Mouse (Mus musculus) embryonic facial prominence, embryonic 13.5 days (tissue): ENCODE data around the gene Parp11. TPM values are rescaled to one million over a fixed set of nuclear protein-coding genes. Genes with fewer than 3 reads are reported as not detected.

Experiments
- ATAC-seq: fragments of 200-750 bp; cut with Nextera tagmentation; 2 replicates; pipeline ENCODE4 v1.8.0; 2017; ENCODE audit warnings: low read depth; ENCODE audit not compliant: insufficient number of reproducible peaks, insufficient read depth, low FRiP score, low TSS enrichment
- H3K27ac ChIP-seq: fragments of 300-500 bp; sonication (generic); 2 replicates; pipeline ENCODE4 v1.5.1; 2015; ENCODE audit warnings: moderate library complexity, mild to moderate bottlenecking, inconsistent platforms
- H3K27me3 ChIP-seq: fragments of 300-500 bp; sonication (generic); 2 replicates; pipeline ENCODE4 v1.6.1; 2015; ENCODE audit warnings: mild to moderate bottlenecking, inconsistent platforms
- H3K36me3 ChIP-seq: fragments of 300-500 bp; sonication (generic); 2 replicates; pipeline ENCODE4 v1.6.1; 2015; ENCODE audit warnings: mild to moderate bottlenecking, inconsistent platforms
- H3K4me1 ChIP-seq: fragments of 300-500 bp; sonication (generic); 2 replicates; pipeline ENCODE4 v1.6.1; 2015; ENCODE audit warnings: inconsistent platforms
- H3K4me2 ChIP-seq: fragments of 300-500 bp; sonication (generic); 2 replicates; pipeline ENCODE4 v1.6.1; 2015; ENCODE audit warnings: moderate library complexity, mild to moderate bottlenecking, inconsistent platforms
- H3K4me3 ChIP-seq: fragments of 300-500 bp; sonication (generic); 2 replicates; pipeline ENCODE4 v1.5.1; 2015; ENCODE audit warnings: mild to moderate bottlenecking, inconsistent platforms
- H3K9ac ChIP-seq: fragments of 300-500 bp; sonication (generic); 2 replicates; pipeline ENCODE4 v1.6.1; 2015; ENCODE audit warnings: mild to moderate bottlenecking, inconsistent platforms
- H3K9me3 ChIP-seq: fragments of 300-500 bp; sonication (generic); 2 replicates; pipeline ENCODE4 v1.6.1; 2016; ENCODE audit warnings: inconsistent platforms
- WGBS: fragments of 180-500 bp; shearing (Covaris S2); methylation state at CpG from one replicate; pipeline ENCODE4 v1.1.7; 2015; ENCODE audit warnings: mixed read lengths; 5-methylcytosine and 5-hydroxymethylcytosine counted together
- polyA plus RNA-seq: library from polyadenylated mRNA; unstranded; fragments of >200 nt; fragmentation: Nextera tagmentation; extraction: Ambion mirVana; gene quantifications from 2 replicates; pipeline ENCODE4 v1.2.1, GENCODE M21; 2015

Gene Parp11
- polyA plus RNA-seq, 1 experiment from 2014 or later = 32.3 TPM

DNA sequence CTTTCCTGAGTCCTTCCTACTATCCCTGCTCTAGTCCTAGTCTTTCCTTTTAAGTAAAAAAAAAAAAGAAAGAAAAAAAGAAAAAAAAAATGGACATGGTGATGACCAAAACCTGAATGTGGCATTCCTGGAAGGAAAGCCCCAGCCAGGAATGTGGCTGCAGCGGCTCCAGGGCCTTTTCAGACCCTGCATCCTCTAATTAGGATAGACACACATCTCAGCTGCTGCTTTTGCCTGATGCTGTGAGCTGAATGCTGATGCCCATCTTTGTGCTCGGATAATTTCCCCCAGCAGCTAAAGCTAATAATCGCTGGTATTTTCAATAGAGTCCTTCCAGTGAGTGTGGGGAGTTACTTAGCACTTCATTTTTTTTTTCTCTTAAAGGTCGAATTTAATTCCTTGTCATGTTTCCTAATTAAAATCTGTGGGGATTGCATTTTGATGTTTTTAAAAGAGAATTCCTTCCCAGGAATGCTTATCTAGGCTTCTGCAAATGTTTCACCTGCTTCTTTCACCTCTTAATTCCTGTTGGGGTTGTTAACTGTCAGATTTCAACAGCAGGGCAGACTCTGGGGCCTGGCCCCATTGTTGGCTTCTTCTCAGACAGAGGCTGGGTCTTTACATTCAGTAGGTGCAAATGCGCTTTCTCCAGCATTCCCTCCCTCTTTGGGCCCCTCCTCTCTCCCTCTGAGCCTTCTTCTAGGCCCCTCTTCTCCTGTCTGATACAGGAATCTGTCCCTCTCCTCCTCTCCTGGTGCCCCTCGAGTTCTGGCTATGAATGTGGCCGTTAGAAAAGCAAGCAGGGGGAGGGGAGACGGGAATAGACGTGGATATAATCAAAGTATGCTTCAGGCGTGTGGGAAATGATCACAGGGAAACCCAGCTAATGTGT lies 3.1 kb downstream of the Parp11 start:
- Histone ChIP-seq H3K9ac (no peak overlapping the region), H3K4me1 (peaks cover 4% of the 10 kb centered on the region; the same call in 1 of the 2 replicates), H3K4me3 (no peak overlapping the region), H3K36me3 (no peaks in the 10 kb centered on the region), H3K27ac (no peak overlapping the region), H3K4me2 (no peak overlapping the region), H3K9me3 (no peaks in the 10 kb centered on the region), H3K27me3 (peaks cover 10% of the 10 kb centered on the region)
- WGBS = 26% methylated on average over 10 of the region's 10 CpGs
- no peak for ATAC-seq

GRCm38 (mm10) chr6:127453407-127454343 lies 7.0 kb downstream of the Parp11 start:
- Histone ChIP-seq H3K4me2 (peak overlapping the region; percentile 65), H3K4me1 (peaks cover 10% of the 10 kb centered on the region; the same call in 1 of the 2 replicates), H3K27ac (peak overlapping the region; percentile 92), H3K9me3 (no peaks in the 10 kb centered on the region), H3K9ac (peak overlapping the region; percentile 77), H3K4me3 (peak overlapping the region; percentile 63), H3K36me3 (no peaks in the 10 kb centered on the region), H3K27me3 (0 out of 2 replicates have a peak, but pooled peaks cover 3% of the 10 kb centered on the region)
- peak; percentile 90 for ATAC-seq
- under 1% methylated on average over 70 of the region's 70 CpGs for WGBS

GRCm38 (mm10) chr6:127454344-127454707 lies 7.7 kb downstream of the Parp11 start:
- WGBS = 42% methylated on average over 10 of the region's 10 CpGs
- no peaks in the 10 kb centered on the region for H3K9me3 ChIP-seq

GRCm38 (mm10) chr6:127454809-127455208 lies 8.2 kb downstream of the Parp11 start:
- Histone ChIP-seq H3K4me1 (peaks cover 10% of the 10 kb centered on the region; the same call in 1 of the 2 replicates), H3K27me3 (0 out of 2 replicates have a peak, but pooled peaks cover 3% of the 10 kb centered on the region), H3K36me3 (no peaks in the 10 kb centered on the region), H3K27ac (no peak overlapping the region), H3K4me2 (peak overlapping the region; percentile 65), H3K4me3 (peak overlapping the region; percentile 63; the same call in 1 of the 2 replicates), H3K9me3 (no peaks in the 10 kb centered on the region), H3K9ac (no peak overlapping the region)
- no peak for ATAC-seq
- 79% methylated on average over 6 of the region's 6 CpGs for WGBS

More at GRCm38 (mm10) chr6:127454344-127454707, 7.7 kb downstream of the Parp11 start:
- no peak for ATAC-seq
- Histone ChIP-seq H3K4me1 (peaks cover 10% of the 10 kb centered on the region; the same call in 1 of the 2 replicates), H3K36me3 (no peaks in the 10 kb centered on the region), H3K27ac (peak overlapping the region; percentile 92), H3K9ac (peak overlapping the region; percentile 77), H3K4me2 (peak overlapping the region; percentile 65), H3K27me3 (0 out of 2 replicates have a peak, but pooled peaks cover 3% of the 10 kb centered on the region), H3K4me3 (peak overlapping the region; percentile 63)

DNA sequence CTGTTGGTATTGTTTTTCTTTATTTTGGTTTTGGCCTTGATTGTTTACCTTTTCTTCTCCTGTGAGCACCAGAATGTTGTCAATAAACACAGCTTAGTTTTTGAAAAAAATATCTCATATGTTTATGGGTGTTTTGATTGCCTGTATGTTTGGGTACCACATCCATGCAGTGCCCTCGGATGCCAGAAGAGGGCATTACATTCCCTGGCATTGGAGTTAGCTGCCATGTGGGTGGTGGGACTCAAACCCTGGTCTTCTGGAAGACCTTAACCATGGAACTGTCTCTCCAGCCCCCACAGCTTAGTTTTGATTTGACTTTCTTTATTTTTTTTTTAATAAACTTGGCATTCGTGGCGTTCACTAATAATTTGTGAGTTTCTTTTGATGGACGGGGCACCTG lies 8.8 kb downstream of the Parp11 start:
- H3K27ac ChIP-seq = no peak overlapping the region
- no peak overlapping the region for H3K4me2 ChIP-seq
- H3K4me1 ChIP-seq = peaks cover 10% of the 10 kb centered on the region; the same call in 1 of the 2 replicates
- no peaks in the 10 kb centered on the region for H3K27me3 ChIP-seq
- H3K4me3 ChIP-seq = no peak overlapping the region
- H3K36me3 ChIP-seq = no peaks in the 10 kb centered on the region
- H3K9ac ChIP-seq = no peak overlapping the region
- H3K9me3 ChIP-seq = no peaks in the 10 kb centered on the region
- no peak for ATAC-seq
- 90% methylated on average over 4 of the region's 4 CpGs for WGBS

GRCm38 (mm10) chr6:127456769-127457168 lies 10.1 kb downstream of the Parp11 start:
- Histone ChIP-seq H3K4me1 (peaks cover 10% of the 10 kb centered on the region; the same call in 1 of the 2 replicates), H3K27ac (no peak overlapping the region), H3K9me3 (no peaks in the 10 kb centered on the region), H3K27me3 (no peaks in the 10 kb centered on the region), H3K9ac (no peak overlapping the region), H3K4me2 (no peak overlapping the region), H3K4me3 (no peak overlapping the region), H3K36me3 (no peaks in the 10 kb centered on the region)
- WGBS = 91% methylated on average over 2 of the region's 2 CpGs
- no peak for ATAC-seq

DNA sequence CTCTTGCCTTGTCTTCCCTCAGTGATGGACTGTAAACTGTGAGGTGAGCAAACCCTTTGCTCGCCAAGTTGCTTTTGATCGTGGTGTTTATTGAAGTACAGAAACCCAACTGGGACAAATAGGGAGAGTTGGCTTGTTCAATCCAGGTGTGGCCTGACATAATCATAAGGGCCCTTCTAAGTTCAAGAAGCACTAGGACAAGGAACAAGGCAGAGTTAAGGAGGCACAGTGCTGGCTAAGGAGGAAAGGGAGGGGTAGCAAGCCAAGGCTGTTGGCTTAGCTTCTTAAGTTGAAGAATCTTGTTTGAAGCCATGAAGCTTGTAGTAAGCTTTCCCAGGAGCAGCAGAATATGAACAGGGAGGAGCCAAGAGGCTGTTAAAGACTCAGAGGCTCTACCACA lies 13.1 kb downstream of the Parp11 start:
- H3K4me2 ChIP-seq = no peak overlapping the region
- ATAC-seq = no peak
- H3K36me3 ChIP-seq = no peaks in the 10 kb centered on the region; the same call in 1 of the 2 replicates
- H3K4me3 ChIP-seq = no peak overlapping the region
- no peaks in the 10 kb centered on the region for H3K9me3 ChIP-seq
- H3K9ac ChIP-seq = no peak overlapping the region
- H3K4me1 ChIP-seq = peaks cover 6% of the 10 kb centered on the region; the same call in 1 of the 2 replicates
- H3K27ac ChIP-seq = no peak overlapping the region
- WGBS = 95% methylated on average over 2 of the region's 2 CpGs
- H3K27me3 ChIP-seq = no peaks in the 10 kb centered on the region

DNA sequence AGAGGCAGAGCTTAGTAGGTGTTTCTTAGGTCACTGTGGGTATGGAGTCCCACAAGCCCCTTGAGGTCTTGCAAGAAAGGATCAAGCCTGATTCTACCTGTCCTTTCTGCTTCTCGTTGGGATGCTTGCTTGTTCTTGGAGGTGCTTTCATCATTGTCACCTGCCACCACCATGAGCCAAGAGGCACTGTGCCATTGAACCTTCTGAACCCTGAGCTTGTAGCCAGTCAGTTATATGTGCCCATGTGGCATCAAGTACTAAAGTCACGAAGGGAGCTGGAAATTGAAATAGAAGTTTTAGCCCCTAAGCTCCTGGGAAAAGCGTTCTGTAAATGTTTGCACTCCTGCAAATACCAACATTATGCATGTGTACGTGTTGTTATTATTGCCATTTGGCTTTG lies 14.9 kb downstream of the Parp11 start:
- ATAC-seq = no peak
- H3K4me3 ChIP-seq = no peak overlapping the region
- WGBS = 84% methylated on average over 4 of the region's 4 CpGs

DNA sequence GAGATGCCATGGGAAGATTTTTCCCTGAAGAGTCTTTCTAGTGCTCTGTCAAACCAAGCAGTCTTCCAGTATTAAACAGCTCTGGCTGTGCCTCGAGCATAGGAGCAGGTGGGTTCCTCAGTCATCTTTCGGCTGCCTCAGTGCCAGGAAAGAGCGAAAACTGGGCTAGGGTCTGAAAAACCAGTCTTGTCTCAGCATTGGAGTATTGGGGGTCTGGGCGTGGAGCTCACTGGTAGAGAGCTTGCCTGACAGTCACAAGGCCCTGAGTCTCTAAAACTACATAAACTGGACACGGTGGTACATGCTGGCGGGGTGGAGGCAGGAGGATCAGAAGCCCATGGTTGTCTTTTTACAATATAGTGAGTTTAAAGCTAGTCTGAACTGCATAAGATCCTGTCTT lies 15.6 kb downstream of the Parp11 start:
- H3K27me3 ChIP-seq = no peaks in the 10 kb centered on the region
- H3K9ac ChIP-seq = no peak overlapping the region
- peaks cover 7% of the 10 kb centered on the region for H3K4me1 ChIP-seq
- no peaks in the 10 kb centered on the region; the same call in 1 of the 2 replicates for H3K36me3 ChIP-seq
- H3K4me3 ChIP-seq = no peak overlapping the region
- no peak overlapping the region for H3K4me2 ChIP-seq
- no peaks in the 10 kb centered on the region for H3K9me3 ChIP-seq
- WGBS = 86% methylated on average over 6 of the region's 6 CpGs
- ATAC-seq = no peak
- H3K27ac ChIP-seq = no peak overlapping the region

More for the DNA sequence above, 14.9 kb downstream of the Parp11 start:
- no peaks in the 10 kb centered on the region for H3K27me3 ChIP-seq
- H3K9ac ChIP-seq = no peak overlapping the region
- H3K4me2 ChIP-seq = no peak overlapping the region
- H3K9me3 ChIP-seq = no peaks in the 10 kb centered on the region
- H3K27ac ChIP-seq = no peak overlapping the region
- H3K36me3 ChIP-seq = no peaks in the 10 kb centered on the region; the same call in 1 of the 2 replicates
- peaks cover 4% of the 10 kb centered on the region; the same call in 1 of the 2 replicates for H3K4me1 ChIP-seq

- H3K9me3 ChIP-seq = no peaks in the 10 kb centered on the region
- no peak overlapping the region for H3K9ac ChIP-seq
- no peak for ATAC-seq
- WGBS = 61% methylated on average over 21 of the region's 21 CpGs
- H3K36me3 ChIP-seq = peaks cover 3% of the 10 kb centered on the region; the same call in 1 of the 2 replicates
- no peak overlapping the region for H3K27ac ChIP-seq
- H3K4me1 ChIP-seq = peaks cover 7% of the 10 kb centered on the region
- no peaks in the 10 kb centered on the region for H3K27me3 ChIP-seq
- H3K4me3 ChIP-seq = no peak overlapping the region
- no peak overlapping the region for H3K4me2 ChIP-seq
Observed at GRCm38 (mm10) chr6:127463273-127464001, 16.8 kb downstream of the Parp11 start.
